Mouse (Mus musculus): Measurements from ENCODE around the gene Vstm4. TPM values are rescaled to one million over a fixed set of nuclear protein-coding genes. Genes with fewer than 3 reads are reported as not detected.

The Vstm4 gene
- total RNA-seq (2021), result 1 to 10 TPM; 4.6 to 5.4 TPM

DNA sequence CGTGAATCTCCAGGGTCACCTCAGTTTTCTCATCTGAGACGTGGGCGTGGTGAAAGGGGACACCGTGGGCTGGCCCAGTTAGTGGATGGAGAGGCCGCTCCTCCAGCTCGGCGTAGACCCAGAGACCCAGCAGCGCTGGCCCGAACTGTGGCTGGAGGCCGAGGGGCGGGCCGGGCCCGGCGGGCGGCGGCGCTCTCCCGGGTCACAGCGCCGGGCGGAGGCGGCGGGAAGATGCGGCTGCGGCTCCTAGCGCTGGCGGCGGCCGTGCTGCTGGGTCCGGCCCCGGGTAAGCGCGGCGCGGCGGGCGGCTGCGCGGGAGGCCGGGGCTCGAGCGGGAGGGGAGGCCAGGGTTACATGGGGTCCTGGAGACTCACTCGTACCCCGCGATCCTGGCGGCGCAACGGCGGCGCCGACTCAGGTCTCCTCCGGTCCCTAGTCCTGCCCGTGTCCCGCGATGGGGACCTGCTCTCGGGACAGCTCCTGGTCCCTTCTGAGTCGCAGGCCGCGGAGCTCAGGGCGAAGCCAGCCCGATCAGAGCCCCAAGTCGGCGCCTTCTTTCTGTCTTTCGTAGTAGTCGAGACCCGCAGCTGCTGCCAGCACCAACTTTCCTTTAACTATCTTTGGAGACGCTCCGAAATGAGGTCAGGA, at the start of gene Vstm4:
TSS of gene Vstm4 (plus strand) at position 76 of the 648 bp plus-strand sequence.
- peak; percentile 17 to 85 for DNase-seq (ENCODE audit: extremely low spot score in 1 of 2, low spot score in 2 of 2)
- intact Hi-C loops (cut with DNase I), result loop anchor here (10.0 kb wide), 1 partner anchor 98 kb away; no protein-coding TSS in a partner anchor

GRCm38 (mm10) chr14:32810111-32810510, 46.4 kb upstream of the Vstm4 start:
- no peak for DNase-seq (ENCODE audit: extremely low spot score in 1 of 2, low spot score in 2 of 2)
- intact Hi-C loops (cut with DNase I), result loop anchor here (10.0 kb wide), 1 partner anchor 85 kb away; no protein-coding TSS in a partner anchor

- intact Hi-C loops (cut with DNase I), result loop anchor here (10.0 kb wide), 1 partner anchor 82 kb away; no protein-coding TSS in a partner anchor
- no peak for DNase-seq (ENCODE audit: extremely low spot score in 1 of 2, low spot score in 2 of 2)
Observed at GRCm38 (mm10) chr14:32812429-32812828, 44.1 kb upstream of the Vstm4 start.

DNA sequence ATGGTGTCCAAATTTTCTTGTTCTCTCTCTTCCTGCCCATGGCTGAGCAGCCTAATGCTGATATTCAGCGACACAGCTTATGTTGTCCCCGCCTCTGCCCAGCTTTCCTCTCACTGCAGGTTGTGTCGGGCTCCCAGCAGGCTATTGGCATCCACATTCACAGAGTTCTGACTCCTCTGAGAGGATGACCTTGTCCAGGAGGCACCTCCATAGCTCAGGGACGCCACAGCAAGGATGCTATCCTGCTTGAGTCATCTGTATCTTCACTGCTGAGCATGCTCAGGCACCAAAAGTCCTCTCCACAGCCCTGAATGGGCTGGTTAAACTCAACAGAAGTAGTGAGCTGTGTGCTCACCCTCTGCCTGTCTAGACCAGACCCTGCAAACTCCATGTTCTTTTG, 41.6 kb upstream of the Vstm4 start:
- intact Hi-C loops (cut with DNase I), result loop anchor here (10.0 kb wide), 1 partner anchor 80 kb away; no protein-coding TSS in a partner anchor
- DNase-seq (ENCODE audit: extremely low spot score in 1 of 2, low spot score in 2 of 2), result no peak

GRCm38 (mm10) chr14:32816533-32816932, 40.0 kb upstream of the Vstm4 start:
- no peak for DNase-seq (ENCODE audit: extremely low spot score in 1 of 2, low spot score in 2 of 2)
- intact Hi-C loops (cut with DNase I), result loop anchor here (10.0 kb wide), 1 partner anchor 78 kb away; no protein-coding TSS in a partner anchor

- intact Hi-C loops (cut with DNase I), result loop anchor here (10.0 kb wide), 1 partner anchor 78 kb away; no protein-coding TSS in a partner anchor
Observed at GRCm38 (mm10) chr14:32817258-32817657, 39.3 kb upstream of the Vstm4 start.

DNA sequence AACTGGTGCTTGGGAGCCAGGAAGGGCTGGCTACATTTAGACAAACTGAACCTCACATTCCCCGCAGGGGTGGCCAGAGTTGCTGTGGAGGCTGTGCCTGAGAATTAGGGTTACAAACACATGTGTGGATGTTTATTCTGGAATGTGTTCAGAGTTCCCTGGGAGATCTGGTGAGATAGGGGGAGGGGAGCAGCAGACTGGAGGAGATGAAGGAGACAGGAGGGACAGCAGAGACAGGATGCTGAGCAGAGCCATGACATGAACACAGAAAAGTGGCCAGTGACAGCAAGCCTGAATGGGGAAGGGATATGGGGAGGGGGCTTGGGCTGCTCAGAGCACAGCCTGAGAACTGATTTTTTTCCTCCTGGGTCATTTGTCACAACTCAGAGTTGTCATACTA, 37.3 kb upstream of the Vstm4 start:
- intact Hi-C loops (cut with DNase I), result loop anchor here (10.0 kb wide), 1 partner anchor 76 kb away; no protein-coding TSS in a partner anchor
- peak in 1 of 2 experiments; percentile 64 for DNase-seq (ENCODE audit: extremely low spot score in 1 of 2, low spot score in 2 of 2)

More at GRCm38 (mm10) chr14:32817258-32817657, 39.3 kb upstream of the Vstm4 start:
- DNase-seq (ENCODE audit: extremely low spot score in 1 of 2, low spot score in 2 of 2), result no peak

DNA sequence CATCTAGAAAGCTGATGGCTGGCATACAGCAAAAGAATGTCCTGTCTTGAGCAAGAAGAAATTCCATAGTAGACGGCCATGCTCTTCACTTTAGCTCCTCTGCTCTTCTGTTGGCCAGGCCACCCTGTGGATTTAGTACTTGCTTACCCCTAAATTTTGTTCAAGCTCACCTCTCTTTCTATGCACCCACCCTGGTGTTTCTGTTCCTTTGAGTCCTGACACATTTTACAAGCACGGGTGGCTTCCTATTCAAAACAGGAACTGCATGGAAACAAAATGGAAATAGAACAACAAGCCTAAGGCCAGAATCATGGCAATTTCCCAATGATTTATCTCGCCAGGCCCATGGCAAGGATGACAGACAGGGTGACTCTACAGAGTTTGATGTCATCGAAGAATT, 33.7 kb upstream of the Vstm4 start:
- intact Hi-C loops (cut with DNase I), result no loop called here
- no peak for DNase-seq (ENCODE audit: extremely low spot score in 1 of 2, low spot score in 2 of 2)

DNA sequence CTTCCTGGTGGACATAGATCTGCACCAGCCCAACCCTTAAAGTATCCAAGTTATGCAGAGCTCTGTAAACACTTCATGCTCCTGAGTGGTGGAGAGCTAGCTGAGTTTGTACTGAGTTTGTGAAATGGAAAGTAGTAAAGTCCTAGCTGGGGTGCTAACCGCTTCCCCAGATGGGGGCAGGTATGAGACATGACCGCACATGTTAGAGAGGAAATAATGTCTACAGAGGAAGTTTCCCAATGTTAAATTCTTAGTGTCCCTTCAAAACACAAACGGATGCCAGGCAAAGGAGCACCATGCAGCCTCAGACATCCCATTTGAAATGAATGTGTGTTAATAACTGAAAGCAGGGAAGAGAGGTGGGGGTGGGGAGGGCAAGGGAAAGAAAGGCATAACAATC, 32.7 kb upstream of the Vstm4 start:
- DNase-seq (ENCODE audit: extremely low spot score in 1 of 2, low spot score in 2 of 2), result no peak

GRCm38 (mm10) chr14:32824267-32825150, 32.0 kb upstream of the Vstm4 start:
- intact Hi-C loops (cut with DNase I), result no loop called here

More for the DNA sequence above, 32.7 kb upstream of the Vstm4 start:
- intact Hi-C loops (cut with DNase I), result no loop called here

DNA sequence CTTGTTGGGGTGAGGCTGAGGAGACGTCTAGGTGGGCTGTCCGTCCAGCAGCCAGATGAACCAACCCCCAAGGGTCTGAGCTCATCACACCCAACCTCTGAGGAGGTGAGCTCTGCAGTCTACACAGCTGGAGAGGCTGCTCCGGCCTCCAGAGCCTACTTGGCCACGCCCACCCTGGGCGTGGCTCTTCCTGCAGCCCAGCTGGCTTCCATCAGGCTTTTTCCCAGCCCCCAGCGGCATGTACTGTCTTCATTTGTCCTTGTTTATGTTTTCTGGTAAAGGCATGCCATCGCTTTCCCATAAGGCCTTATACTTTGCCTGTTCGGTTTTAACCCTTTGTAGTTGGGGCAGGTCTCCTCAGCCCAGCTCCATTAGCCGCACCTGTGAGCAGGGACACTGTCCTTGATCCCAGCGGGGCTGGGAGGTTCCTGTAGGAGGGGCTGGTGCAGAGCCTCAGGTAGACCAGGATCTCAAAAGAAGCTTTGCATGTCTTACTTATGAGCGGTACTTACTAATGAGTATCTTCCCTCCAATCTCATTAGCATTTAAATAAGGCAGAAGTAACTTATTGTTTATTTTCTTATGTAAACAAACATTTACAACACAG, 31.0 kb upstream of the Vstm4 start:
- intact Hi-C loops (cut with DNase I), result no loop called here
- DNase-seq (ENCODE audit: extremely low spot score in 1 of 2, low spot score in 2 of 2), result peak in 1 of 2 experiments; percentile 80

More at GRCm38 (mm10) chr14:32824267-32825150, 32.0 kb upstream of the Vstm4 start:
- no peak for DNase-seq (ENCODE audit: extremely low spot score in 1 of 2, low spot score in 2 of 2)

- DNase-seq (ENCODE audit: extremely low spot score in 1 of 2, low spot score in 2 of 2), result peak in 1 of 2 experiments; percentile 31
- intact Hi-C loops (cut with DNase I), result no loop called here
Observed at GRCm38 (mm10) chr14:32827165-32827564, 29.4 kb upstream of the Vstm4 start.

DNA sequence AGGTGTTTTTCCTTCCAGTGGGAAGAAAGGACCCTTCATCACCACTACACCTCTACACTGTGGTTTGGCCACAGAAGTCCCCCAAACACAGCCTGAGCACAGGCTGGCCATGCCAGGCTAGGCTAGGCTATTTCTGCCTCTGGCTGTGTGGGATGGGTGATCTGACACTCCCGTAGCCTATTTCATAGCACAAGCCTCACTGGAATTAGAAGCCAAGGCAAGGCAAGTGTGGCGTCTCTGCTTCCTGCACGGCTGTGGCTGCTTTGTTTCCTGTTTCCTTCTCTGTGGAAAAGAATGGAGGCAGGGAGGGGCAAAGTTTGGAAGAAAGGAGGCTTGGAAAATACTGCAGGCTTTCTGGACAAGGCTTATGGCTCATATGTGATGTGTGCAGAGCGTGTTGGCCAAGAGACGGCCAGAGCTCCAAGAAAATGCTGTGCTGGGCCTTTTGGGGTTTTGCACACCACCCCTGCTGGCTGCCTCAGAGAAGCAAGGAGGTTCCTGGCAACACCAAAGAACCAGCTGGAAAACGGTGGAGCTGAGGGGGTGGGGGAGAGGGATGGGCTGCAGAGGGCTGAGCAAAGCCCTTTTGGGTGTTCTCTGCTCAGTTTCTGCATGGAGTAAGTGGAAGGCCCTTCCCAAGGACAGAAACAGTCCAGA, 28.4 kb upstream of the Vstm4 start:
- peak in 1 of 2 experiments; percentile 31 for DNase-seq (ENCODE audit: extremely low spot score in 1 of 2, low spot score in 2 of 2)
- intact Hi-C loops (cut with DNase I), result no loop called here

- intact Hi-C loops (cut with DNase I), result no loop called here
- DNase-seq (ENCODE audit: extremely low spot score in 1 of 2, low spot score in 2 of 2), result no peak
Observed at GRCm38 (mm10) chr14:32833847-32834246, 22.7 kb upstream of the Vstm4 start, which contains the start of gene Fam170b. Gene Fam170b (plus strand): TSS chr14:32833962.

DNA sequence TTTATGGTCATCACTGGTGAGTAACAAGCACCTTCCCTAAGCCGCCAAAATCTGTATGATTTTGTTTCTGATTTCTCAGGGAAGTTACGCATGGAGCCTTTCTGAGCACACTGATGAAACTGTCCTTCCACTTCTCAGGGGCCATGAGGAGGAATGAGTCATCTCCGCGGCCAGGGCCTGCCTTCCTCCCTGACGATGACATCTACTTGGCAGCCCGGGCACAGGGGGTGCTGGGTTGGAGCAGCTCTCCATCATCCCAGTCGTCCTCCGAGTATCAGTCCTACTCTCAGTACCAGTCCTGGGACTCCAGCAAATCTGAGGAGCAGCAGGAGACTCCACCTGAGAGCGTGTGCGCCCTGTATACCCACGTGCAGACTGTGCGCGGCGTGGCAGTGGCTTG, 21.4 kb upstream of the Vstm4 start:
- DNase-seq (ENCODE audit: extremely low spot score in 1 of 2, low spot score in 2 of 2), result no peak
- intact Hi-C loops (cut with DNase I), result no loop called here

DNA sequence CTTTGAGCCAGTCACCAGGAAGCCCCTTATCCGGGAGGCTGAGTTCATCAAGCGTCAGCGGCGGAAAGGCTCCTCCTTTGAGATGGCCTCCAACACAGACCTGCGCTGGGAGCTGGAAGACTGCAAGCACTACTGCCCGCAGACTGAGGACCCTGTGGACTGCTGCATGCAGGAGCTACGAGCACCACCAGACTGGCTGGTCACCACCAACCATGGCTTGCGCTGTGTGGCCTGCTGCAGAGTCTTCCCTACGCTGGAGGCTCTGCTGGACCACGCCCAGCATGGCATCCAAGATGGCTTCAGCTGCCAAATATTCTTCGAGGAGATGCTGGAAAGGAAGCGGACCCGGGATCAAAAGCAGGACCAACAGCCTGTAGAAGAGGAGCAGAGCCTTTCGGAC, 21.0 kb upstream of the Vstm4 start:
- intact Hi-C loops (cut with DNase I), result no loop called here

DNA sequence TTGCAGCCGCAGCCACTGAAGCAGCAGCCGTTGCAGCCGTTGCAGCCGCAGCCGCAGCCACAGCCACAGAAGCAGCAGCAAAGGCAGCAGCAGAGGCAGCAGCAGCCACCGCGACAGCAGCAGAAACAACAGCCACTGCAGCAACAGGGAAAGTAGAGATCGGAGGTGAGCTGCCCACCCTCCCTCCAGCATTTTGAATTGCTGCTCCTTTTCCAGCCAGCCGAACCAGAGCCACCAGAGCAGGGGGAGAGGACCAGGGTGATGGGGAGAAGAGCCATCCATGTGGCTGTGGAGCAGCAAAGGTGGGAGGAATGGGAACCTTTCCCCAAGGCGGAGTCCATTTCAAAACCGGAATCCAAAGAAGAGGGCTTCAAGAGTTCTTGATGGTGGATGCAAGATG, 20.4 kb upstream of the Vstm4 start:
- no peak for DNase-seq (ENCODE audit: extremely low spot score in 1 of 2, low spot score in 2 of 2)
- intact Hi-C loops (cut with DNase I), result no loop called here

More for the DNA sequence above, 21.0 kb upstream of the Vstm4 start:
- DNase-seq (ENCODE audit: extremely low spot score in 1 of 2, low spot score in 2 of 2), result no peak

DNA sequence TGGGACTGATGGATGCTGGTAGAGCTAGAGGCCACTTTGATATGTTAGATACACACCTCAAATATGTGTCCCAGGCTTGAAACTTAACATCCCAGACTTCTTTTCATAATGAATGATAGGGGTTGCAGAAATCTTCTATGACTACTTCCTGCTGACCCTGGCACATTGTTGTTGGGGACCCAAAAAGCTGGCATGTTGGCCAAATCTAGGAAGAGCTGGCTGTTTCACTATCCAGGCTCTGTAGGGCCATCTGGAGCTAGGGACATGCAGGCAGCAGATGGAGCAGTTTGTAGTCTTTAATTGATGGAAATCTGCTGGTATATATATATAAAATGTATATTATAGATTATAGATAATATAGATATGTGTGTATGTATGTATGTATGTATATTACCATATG, 14.5 kb upstream of the Vstm4 start:
- intact Hi-C loops (cut with DNase I), result no loop called here
- no peak for DNase-seq (ENCODE audit: extremely low spot score in 1 of 2, low spot score in 2 of 2)

Measured in left cerebral cortex, postnatal 10 days (tissue).